Mouse (Mus musculus) midbrain, embryonic 15.5 days (tissue): Measurements from ENCODE around the gene Mylpf. TPM values are rescaled to one million over a fixed set of nuclear protein-coding genes. Genes with fewer than 3 reads are reported as not detected.
A peak's percentile ranks its signal among the peaks of the same experiment; 100 is the strongest.

ENCODE experiments used
- ATAC-seq: fragments of 200-750 bp; cut with Nextera tagmentation; replicated peaks from 2 replicates; pipeline ENCODE4 v1.8.0; 2017; ENCODE audit warnings: moderate TSS enrichment
- H3K27ac ChIP-seq: fragments of 300-500 bp; sonication (generic); 2 replicates; pipeline ENCODE4 v1.5.1; 2015; ENCODE audit warnings: mild to moderate bottlenecking, inconsistent platforms
- H3K27me3 ChIP-seq: fragments of 300-500 bp; sonication (generic); replicated peaks from 2 replicates; pipeline ENCODE4 v1.6.1; 2015; ENCODE audit warnings: inconsistent platforms
- H3K36me3 ChIP-seq: fragments of 300-500 bp; sonication (generic); replicated peaks from 2 replicates; pipeline ENCODE4 v1.6.1; 2015; ENCODE audit warnings: inconsistent platforms
- H3K4me1 ChIP-seq: fragments of 300-500 bp; sonication (generic); 2 replicates; pipeline ENCODE4 v1.6.1; 2015; ENCODE audit warnings: inconsistent platforms
- H3K4me2 ChIP-seq: fragments of 300-500 bp; sonication (generic); 2 replicates; pipeline ENCODE4 v1.6.1; 2015; ENCODE audit warnings: inconsistent platforms, mild to moderate bottlenecking, moderate library complexity
- H3K4me3 ChIP-seq: fragments of 300-500 bp; sonication (generic); 2 replicates; pipeline ENCODE4 v1.5.1; 2015; ENCODE audit warnings: mild to moderate bottlenecking, inconsistent platforms
- H3K9ac ChIP-seq: fragments of 300-500 bp; sonication (generic); 2 replicates; pipeline ENCODE4 v1.6.1; 2015; ENCODE audit warnings: mild to moderate bottlenecking, inconsistent platforms
- H3K9me3 ChIP-seq: fragments of 300-500 bp; sonication (generic); 2 replicates; pipeline ENCODE4 v1.6.1; 2016; ENCODE audit warnings: inconsistent platforms
- WGBS: fragments of 180-500 bp; shearing (Covaris S2); methylation state at CpG from one replicate; pipeline ENCODE4 v1.1.7; 2015; ENCODE audit warnings: mixed read lengths; 5-methylcytosine and 5-hydroxymethylcytosine counted together
- polyA plus RNA-seq: library from polyadenylated mRNA; unstranded; fragments of >200 nt; fragmentation: Nextera tagmentation; extraction: Ambion mirVana; gene quantifications from 2 replicates; pipeline ENCODE4 v1.2.1, GENCODE M21; 2015

Gene Mylpf
- polyA plus RNA-seq, 1 experiment from 2014 or later: 3.9 TPM

- WGBS: 82% methylated on average over 2 of the region's 2 CpGs
- no peak for ATAC-seq
- Histone ChIP-seq H3K9ac (no peak overlapping the region), H3K9me3 (no peaks in the 10 kb centered on the region), H3K27ac (no peak overlapping the region), H3K4me3 (no peak overlapping the region), H3K36me3 (no peaks in the 10 kb centered on the region), H3K4me2 (no peak overlapping the region), H3K4me1 (peaks cover 25% of the 10 kb centered on the region), H3K27me3 (no peaks in the 10 kb centered on the region)
Observed at GRCm38 (mm10) chr7:127255965-127256364, 47.3 kb downstream of the Mylpf start.

GRCm38 (mm10) chr7:127256518-127256917 lies 47.8 kb downstream of the Mylpf start:
- 0 out of 2 replicates have a peak overlapping the region, but pooled peaks have one; percentile 9 for H3K9ac ChIP-seq
- H3K27ac ChIP-seq: no peak overlapping the region
- 89% methylated on average over 5 of the region's 5 CpGs for WGBS
- H3K27me3 ChIP-seq: no peaks in the 10 kb centered on the region
- no peaks in the 10 kb centered on the region for H3K36me3 ChIP-seq
- no peaks in the 10 kb centered on the region for H3K9me3 ChIP-seq
- no peak overlapping the region for H3K4me2 ChIP-seq
- peaks cover 29% of the 10 kb centered on the region for H3K4me1 ChIP-seq
- H3K4me3 ChIP-seq: no peak overlapping the region
- ATAC-seq: no peak

- Histone ChIP-seq H3K4me1 (peaks cover 26% of the 10 kb centered on the region), H3K9me3 (no peaks in the 10 kb centered on the region), H3K36me3 (no peaks in the 10 kb centered on the region), H3K27me3 (no peaks in the 10 kb centered on the region), H3K4me3 (peak overlapping the region; percentile 71; the same call in 1 of the 2 replicates), H3K4me2 (peak overlapping the region; percentile 74), H3K9ac (no peak overlapping the region), H3K27ac (no peak overlapping the region)
- ATAC-seq: no peak
- 76% methylated on average over 8 of the region's 8 CpGs for WGBS
Observed at GRCm38 (mm10) chr7:127259186-127259905, 50.7 kb downstream of the Mylpf start.

GRCm38 (mm10) chr7:127260309-127261111 lies 51.8 kb downstream of the Mylpf start, which contains the start of gene Dctpp1:
Gene Dctpp1, minus strand, starts transcription at chr7:127260709.
- Histone ChIP-seq H3K9ac (peak within 1 kb of the TSS; percentile 68), H3K27me3 (no peaks in the 10 kb centered on the region), H3K4me3 (peak within 1 kb of the TSS; percentile 71), H3K4me1 (peaks cover 18% of the 10 kb centered on the region), H3K36me3 (no peaks in the 10 kb centered on the region), H3K4me2 (peak within 1 kb of the TSS; percentile 74), H3K9me3 (no peaks in the 10 kb centered on the region), H3K27ac (peak within 1 kb of the TSS; percentile 48)
- peak; percentile 98 for ATAC-seq
- WGBS: under 1% methylated on average over 50 of the region's 50 CpGs

- no peak overlapping the region for H3K27ac ChIP-seq
- peaks cover 18% of the 10 kb centered on the region for H3K4me1 ChIP-seq
- no peak overlapping the region for H3K4me2 ChIP-seq
- no peak for ATAC-seq
- no peak overlapping the region for H3K4me3 ChIP-seq
- WGBS: 86% methylated on average over 10 of the region's 10 CpGs
- no peaks in the 10 kb centered on the region for H3K9me3 ChIP-seq
- H3K9ac ChIP-seq: no peak overlapping the region
- no peaks in the 10 kb centered on the region for H3K27me3 ChIP-seq
- H3K36me3 ChIP-seq: no peaks in the 10 kb centered on the region
Observed at GRCm38 (mm10) chr7:127262218-127262961, 53.7 kb downstream of the Mylpf start.

GRCm38 (mm10) chr7:127263526-127263925 lies 54.8 kb downstream of the Mylpf start:
- Histone ChIP-seq H3K27ac (no peak overlapping the region), H3K9me3 (no peaks in the 10 kb centered on the region), H3K4me3 (no peak overlapping the region), H3K27me3 (no peaks in the 10 kb centered on the region), H3K36me3 (0 out of 2 replicates have a peak, but pooled peaks cover 4% of the 10 kb centered on the region), H3K9ac (no peak overlapping the region), H3K4me1 (peaks cover 18% of the 10 kb centered on the region), H3K4me2 (no peak overlapping the region)
- 93% methylated on average over 3 of the region's 3 CpGs for WGBS
- no peak for ATAC-seq

Other genes with a start within 250 kb of the Mylpf start
- gene Cdipt, start 233.0 kb upstream of the Mylpf start, polyA plus RNA-seq: 136 and 150 TPM in 2 replicates
- gene Cdiptos, start 232.8 kb upstream of the Mylpf start, polyA plus RNA-seq: 1.1 and 1.5 TPM in 2 replicates
- gene Mvp, start 194.3 kb upstream of the Mylpf start, polyA plus RNA-seq: 4.0 and 4.5 TPM in 2 replicates
- gene Pagr1b, start 192.4 kb upstream of the Mylpf start, polyA plus RNA-seq: 1.0 TPM in 1 of 2 replicates, not detected in the other
- 46.9 and 73.4 TPM in 2 replicates for gene Pagr1a, start 191.5 kb upstream of the Mylpf start, polyA plus RNA-seq
- gene Gm42742, start 187.8 kb upstream of the Mylpf start, polyA plus RNA-seq: 44.9 and 52.6 TPM in 2 replicates
- gene Prrt2, start 187.7 kb upstream of the Mylpf start, polyA plus RNA-seq: 40.7 and 42.3 TPM in 2 replicates
- 78.0 and 89.8 TPM in 2 replicates for gene Maz, start 181.9 kb upstream of the Mylpf start, polyA plus RNA-seq
- 21.4 and 24.8 TPM in 2 replicates for gene Kif22, start 166.4 kb upstream of the Mylpf start, polyA plus RNA-seq
- not detected in 2 replicates for gene Zg16, start 121.6 kb upstream of the Mylpf start, polyA plus RNA-seq
- 1.9 and 2.3 TPM in 2 replicates for gene AI467606, start 117.5 kb upstream of the Mylpf start, polyA plus RNA-seq
- gene Qprt, start 86.7 kb upstream of the Mylpf start, polyA plus RNA-seq: 0.76 and 0.83 TPM in 2 replicates
- 0.04 TPM in 1 of 2 replicates, not detected in the other for gene Spn, start 71.1 kb upstream of the Mylpf start, polyA plus RNA-seq
- 82.1 and 82.6 TPM in 2 replicates for gene Cd2bp2, start 12.8 kb upstream of the Mylpf start, polyA plus RNA-seq
- 39.6 and 44.8 TPM in 2 replicates for gene Tbc1d10b, start 422 bp upstream of the Mylpf start, polyA plus RNA-seq
- 63.7 and 64.1 TPM in 2 replicates for gene Zfp553, start 24.2 kb downstream of the Mylpf start, polyA plus RNA-seq
- gene Sept1, start 24.2 kb downstream of the Mylpf start, polyA plus RNA-seq: 17.0 and 18.2 TPM in 2 replicates
- 72.0 and 73.1 TPM in 2 replicates for gene Zfp771, start 35.4 kb downstream of the Mylpf start, polyA plus RNA-seq
- 114 and 118 TPM in 2 replicates for gene Dctpp1, start 51.8 kb downstream of the Mylpf start, polyA plus RNA-seq
- gene Sephs2, start 65.2 kb downstream of the Mylpf start, polyA plus RNA-seq: 59.9 and 62.3 TPM in 2 replicates
- gene Itgal, start 87.4 kb downstream of the Mylpf start, polyA plus RNA-seq: 0.19 and 0.37 TPM in 2 replicates
- 19.1 and 19.2 TPM in 2 replicates for gene Zfp768, start 136.7 kb downstream of the Mylpf start, polyA plus RNA-seq
- 10.3 and 10.5 TPM in 2 replicates for gene Zfp747, start 167.2 kb downstream of the Mylpf start, polyA plus RNA-seq
- 5.2 and 6.6 TPM in 2 replicates for gene 9130019O22Rik, start 178.3 kb downstream of the Mylpf start, polyA plus RNA-seq
- gene E430018J23Rik, start 184.7 kb downstream of the Mylpf start, polyA plus RNA-seq: 6.3 and 6.6 TPM in 2 replicates
- 5.7 and 6.4 TPM in 2 replicates for gene Zfp764, start 197.9 kb downstream of the Mylpf start, polyA plus RNA-seq
- gene Zfp688, start 213.2 kb downstream of the Mylpf start, polyA plus RNA-seq: 32.0 and 34.2 TPM in 2 replicates
- 16.1 and 16.4 TPM in 2 replicates for gene Zfp689, start 240.3 kb downstream of the Mylpf start, polyA plus RNA-seq